Mouse (Mus musculus) testis, adult 2 months (tissue): Measurements from ENCODE around the gene Gpr27. TPM values are rescaled to one million over a fixed set of nuclear protein-coding genes. Genes with fewer than 3 reads are reported as not detected.

ENCODE experiments used
- H3K27ac ChIP-seq: fragments of 200-500 bp; 2 replicates; pipeline ENCODE4 v1.5.1; 2012; ENCODE audit warnings: low read depth, low read length; ENCODE audit not compliant: control insufficient read depth, insufficient read depth
- H3K27me3 ChIP-seq: fragments of 200-500 bp; 2 replicates; pipeline ENCODE4 v1.6.1; 2012; ENCODE audit warnings: mild to moderate bottlenecking, low read length, moderate library complexity; ENCODE audit not compliant: control insufficient read depth, insufficient read depth
- H3K36me3 ChIP-seq: fragments of 200-500 bp; 2 replicates; pipeline ENCODE4 v1.6.1; 2012; ENCODE audit warnings: mild to moderate bottlenecking, low read length; ENCODE audit not compliant: control insufficient read depth, insufficient read depth
- H3K4me1 ChIP-seq: fragments of 200-500 bp; 2 replicates; pipeline ENCODE4 v1.6.1; 2012; ENCODE audit warnings: low read length; ENCODE audit not compliant: control insufficient read depth, insufficient read depth
- H3K4me3 ChIP-seq: fragments of 200-500 bp; 2 replicates; pipeline ENCODE4 v1.5.1; 2012; ENCODE audit warnings: low read depth, mild to moderate bottlenecking, low read length, moderate library complexity, mixed read lengths; ENCODE audit not compliant: control insufficient read depth
- CTCF ChIP-seq: fragments of 200-500 bp; IDR thresholded peaks from 2 replicates; pipeline ENCODE4 v1.5.1; 2012; ENCODE audit warnings: low read depth, mild to moderate bottlenecking, inconsistent platforms, low read length, moderate library complexity; ENCODE audit not compliant: control insufficient read depth, insufficient read depth, insufficient replicate concordance
- POLR2A ChIP-seq: fragments of 200-500 bp; IDR thresholded peaks from 2 replicates; pipeline ENCODE4 v1.6.1; 2012; ENCODE audit warnings: low read depth, mild to moderate bottlenecking, inconsistent platforms, low read length, moderate library complexity; ENCODE audit not compliant: control insufficient read depth
- polyA plus RNA-seq: library from polyadenylated mRNA; depleted of rRNA; stranded (reverse); fragments of >200 nt; gene quantifications from 2 replicates; pipeline ENCODE4 v1.2.3, GENCODE M21; 2012; rRNA removed

Gpr27 gene
- polyA plus RNA-seq, 1 experiment: 0.14 TPM

DNA sequence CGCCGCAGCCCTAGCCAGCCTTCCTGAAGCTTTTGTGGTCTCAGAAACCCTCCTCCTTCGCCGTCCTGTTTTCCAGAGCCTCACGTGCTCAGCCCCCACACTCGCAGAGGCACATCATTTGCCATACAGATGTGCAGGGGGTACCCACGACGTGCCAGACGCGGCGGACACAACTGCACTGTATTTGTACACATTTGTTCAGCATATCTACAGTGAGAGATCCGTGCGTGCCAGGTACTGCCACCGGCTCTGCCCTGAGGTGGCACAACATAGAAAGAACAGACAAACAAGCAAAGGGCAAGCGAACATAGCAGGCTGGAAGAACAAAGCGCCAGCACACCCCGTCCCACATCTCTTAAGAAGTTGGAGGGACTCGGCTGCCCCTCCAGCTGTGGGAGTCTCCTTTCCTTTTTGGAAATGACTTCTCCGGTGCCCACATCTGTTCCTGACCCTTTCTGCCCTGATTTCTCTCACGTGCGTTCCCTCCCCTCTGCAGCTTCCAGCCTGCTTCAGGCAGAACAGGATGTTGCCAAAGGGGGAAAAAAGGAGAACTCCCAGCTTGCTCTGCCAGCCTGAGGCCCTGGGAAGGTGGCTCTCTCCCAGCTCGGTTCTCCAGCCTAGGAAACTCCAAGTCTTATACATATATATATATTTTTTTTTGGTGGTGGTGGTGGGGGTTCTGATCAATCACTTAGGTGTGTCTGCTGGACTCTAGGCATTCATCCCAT, 34.3 kb downstream of the Gpr27 start:
- no peak for TF ChIP-seq CTCF
- no peak for TF ChIP-seq POLR2A
- no peak overlapping the region for H3K27ac ChIP-seq

DNA sequence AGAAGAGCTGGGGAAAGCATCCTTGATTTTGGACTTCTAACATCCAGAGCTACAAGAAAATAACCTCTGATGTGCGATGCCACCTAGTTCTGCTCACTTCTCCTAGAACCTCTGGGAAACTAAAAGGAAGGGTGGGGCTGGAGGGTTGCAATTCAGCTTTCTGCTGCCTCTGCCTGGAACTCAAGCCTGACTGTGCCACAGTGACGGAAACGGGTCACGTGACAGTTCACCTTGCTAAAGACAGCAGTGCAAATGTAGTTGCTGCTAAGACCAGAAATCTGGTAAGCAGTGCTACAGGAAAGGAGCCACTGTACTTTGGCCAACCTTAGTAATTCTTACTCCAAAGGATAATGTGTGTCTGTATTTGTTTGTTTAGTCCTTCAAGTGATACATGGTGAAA, 37.4 kb downstream of the Gpr27 start:
- Histone ChIP-seq H3K36me3 (no peaks in the 10 kb centered on the region), H3K27ac (no peak overlapping the region), H3K4me3 (no peak overlapping the region), H3K4me1 (peaks cover 9% of the 10 kb centered on the region), H3K27me3 (no peaks in the 10 kb centered on the region)
- no peak for TF ChIP-seq POLR2A

More for the DNA sequence above, 34.3 kb downstream of the Gpr27 start:
- Histone ChIP-seq H3K27me3 (no peaks in the 10 kb centered on the region), H3K4me1 (peaks cover 9% of the 10 kb centered on the region), H3K36me3 (no peaks in the 10 kb centered on the region), H3K4me3 (peak overlapping the region; percentile 94)

DNA sequence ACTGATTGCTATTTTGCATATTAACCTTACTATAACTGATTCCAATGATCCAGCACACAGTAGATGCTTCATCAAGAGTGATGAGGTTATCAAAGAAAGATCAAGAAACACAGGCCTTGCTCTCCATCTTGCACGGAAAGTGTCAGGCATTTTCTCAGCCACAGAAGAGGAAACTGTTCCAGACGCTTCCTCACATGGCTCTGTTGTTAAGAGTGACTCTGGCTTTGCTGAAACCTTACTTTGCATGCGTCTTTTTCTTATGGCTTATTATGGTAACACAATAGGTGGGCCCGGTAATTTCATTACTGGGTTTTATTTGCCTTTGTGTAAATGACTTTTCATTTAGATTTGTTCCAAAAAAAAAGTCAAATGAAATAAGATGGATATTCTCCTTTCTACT, 39.4 kb downstream of the Gpr27 start:
- H3K36me3 ChIP-seq: no peaks in the 10 kb centered on the region
- H3K27ac ChIP-seq: no peak overlapping the region
- TF ChIP-seq POLR2A (no peak), CTCF (no peak)
- no peaks in the 10 kb centered on the region for H3K27me3 ChIP-seq
- peaks cover under 1% of the 10 kb centered on the region for H3K4me1 ChIP-seq
- no peak overlapping the region for H3K4me3 ChIP-seq

DNA sequence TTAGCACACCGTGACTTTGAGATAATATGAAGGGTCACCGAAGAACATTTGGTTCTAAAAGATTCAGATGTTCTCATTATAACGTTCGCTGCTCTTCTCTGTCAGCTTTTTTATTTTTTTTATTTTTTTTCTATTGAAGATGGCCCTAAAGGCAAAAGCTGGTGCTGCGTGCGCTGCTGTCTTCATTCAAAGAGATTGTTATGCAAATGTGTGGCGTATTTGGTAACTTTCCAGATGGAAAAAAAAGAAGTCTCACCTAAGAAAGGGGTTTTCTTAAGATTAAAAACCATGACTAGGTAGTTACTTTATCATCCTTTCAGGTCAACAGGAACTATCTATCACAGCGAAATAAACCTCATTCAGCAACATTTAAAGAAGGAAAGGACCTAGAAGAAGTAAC, 40.2 kb downstream of the Gpr27 start:
- H3K4me1 ChIP-seq: no peaks in the 10 kb centered on the region

DNA sequence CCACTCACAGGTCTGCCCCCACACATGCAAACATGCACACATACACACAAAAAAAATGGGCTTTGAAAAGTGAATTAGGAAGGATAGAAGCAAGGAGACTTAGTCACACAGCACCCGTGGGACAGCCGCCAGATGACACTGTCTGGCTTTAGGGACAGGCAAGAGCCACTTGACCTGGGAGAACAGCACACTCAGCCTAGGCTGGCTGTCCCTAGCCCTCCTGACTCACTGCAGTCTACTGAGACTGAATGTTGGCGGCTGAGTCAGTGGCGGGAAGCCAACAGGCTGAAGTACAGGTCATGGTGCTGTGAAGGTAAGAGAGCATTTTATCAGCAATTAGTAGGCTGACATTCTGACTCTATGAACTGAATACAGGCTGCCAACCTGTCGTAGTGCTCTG, 42.2 kb downstream of the Gpr27 start:
- Histone ChIP-seq H3K4me1 (no peaks in the 10 kb centered on the region), H3K36me3 (no peaks in the 10 kb centered on the region), H3K4me3 (no peak overlapping the region), H3K27ac (no peak overlapping the region), H3K27me3 (no peaks in the 10 kb centered on the region)
- TF ChIP-seq CTCF: no peak
- TF ChIP-seq POLR2A: no peak

More for the DNA sequence above, 40.2 kb downstream of the Gpr27 start:
- Histone ChIP-seq H3K27ac (no peak overlapping the region), H3K36me3 (no peaks in the 10 kb centered on the region), H3K27me3 (no peaks in the 10 kb centered on the region), H3K4me3 (no peak overlapping the region)
- no peak for TF ChIP-seq POLR2A
- no peak for TF ChIP-seq CTCF

DNA sequence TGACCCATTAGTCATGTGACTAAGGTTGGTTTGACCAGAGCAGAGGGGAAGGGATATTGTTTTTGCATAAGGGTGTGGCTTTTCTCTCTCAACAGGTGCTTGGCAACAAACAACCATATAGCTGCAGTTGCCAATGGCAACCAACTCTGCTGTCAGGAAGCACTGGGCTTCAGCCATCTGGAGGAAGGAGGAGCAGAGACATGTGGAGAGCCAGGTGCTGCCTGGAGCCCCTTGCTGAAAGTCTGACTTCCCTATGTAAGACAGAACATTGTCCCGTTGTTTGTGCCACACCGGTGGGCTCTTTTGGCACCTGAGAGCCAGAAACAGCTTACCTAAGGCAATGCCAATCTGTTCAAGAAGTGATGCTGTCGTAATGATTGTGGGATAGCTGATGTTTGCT, 50.4 kb downstream of the Gpr27 start:
- Histone ChIP-seq H3K4me1 (peaks cover 2% of the 10 kb centered on the region; the same call in 1 of the 2 replicates), H3K4me3 (no peak overlapping the region), H3K27ac (no peak overlapping the region), H3K27me3 (no peaks in the 10 kb centered on the region), H3K36me3 (no peaks in the 10 kb centered on the region)
- no peak for TF ChIP-seq POLR2A
- no peak for TF ChIP-seq CTCF

Other genes starting within 250 kb of the Gpr27 start
- gene Foxp1, start 170.0 kb upstream of the Gpr27 start, polyA plus RNA-seq: 34.8 and 36.3 TPM in 2 replicates
- 1.7 and 1.9 TPM in 2 replicates for gene Eif4e3, start 25.9 kb upstream of the Gpr27 start, polyA plus RNA-seq
- gene Gm20696, start 25.9 kb upstream of the Gpr27 start, polyA plus RNA-seq: 0.02 and 0.12 TPM in 2 replicates
- 29.5 and 33.4 TPM in 2 replicates for gene Prok2, start 33.7 kb downstream of the Gpr27 start, polyA plus RNA-seq